Mouse (Mus musculus) liver, adult 2 months (tissue): ENCODE measurements at regions not wholly inside any gene's neighbourhood (a gene's known extent, or its start where the extent isn't known, plus 50 kb on each side); places are given as distances from the start of the nearest gene placed in this dataset.

Experiments
- CTCF ChIP-seq: fragments of 200-500 bp; IDR thresholded peaks from 2 replicates; pipeline ENCODE4 v1.5.1; 2011; ENCODE audit warnings: low read depth, low read length, control low read depth
- POLR2A ChIP-seq: fragments of 200-500 bp; IDR thresholded peaks from 2 replicates; pipeline ENCODE4 v1.6.1; 2011; ENCODE audit warnings: low read length, control low read depth; ENCODE audit not compliant: insufficient read depth; ENCODE audit errors: extremely low read depth

GRCm38 (mm10) chr15:53995199-53995868, 110.6 kb downstream of the Gm7489 start:
- no peak for TF ChIP-seq POLR2A
- no peak for TF ChIP-seq CTCF
